Mouse (Mus musculus) ES-E14 (cell line): ENCODE measurements at regions not wholly inside any gene's neighbourhood (a gene's known extent, or its start where the extent isn't known, plus 50 kb on each side); places are given as distances from the start of the nearest gene placed in this dataset.

ENCODE experiments used
- MAFK ChIP-seq: IDR thresholded peaks from 2 replicates; pipeline ENCODE4 v1.6.1; 2014; ENCODE audit warnings: mild to moderate bottlenecking, low read depth, low read length, inconsistent platforms; ENCODE audit not compliant: insufficient read depth
- ZNF384 ChIP-seq: IDR thresholded peaks from 2 replicates; pipeline ENCODE4 v1.6.1; 2012; ENCODE audit warnings: low read depth, low read length, inconsistent platforms

DNA sequence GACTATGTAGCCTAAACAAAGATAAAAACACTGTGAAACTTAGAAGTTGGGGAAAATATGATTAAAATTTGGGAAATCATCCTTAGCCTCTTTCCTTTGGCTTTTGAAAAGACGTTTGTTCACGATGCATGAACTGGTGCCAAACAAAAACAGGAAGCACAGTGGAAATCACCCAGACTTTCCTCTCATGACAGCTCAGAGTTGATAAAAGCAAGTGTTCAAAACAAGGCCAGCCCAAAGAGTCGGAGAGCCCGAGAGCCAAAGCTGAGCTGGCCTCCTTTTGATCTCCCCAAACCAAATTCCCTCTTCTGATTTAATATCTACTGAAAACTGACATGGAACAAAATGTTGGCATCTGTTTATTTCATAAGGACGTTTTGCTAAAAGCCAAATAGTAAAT is 632.1 kb upstream of the Intu start:
- no peak for TF ChIP-seq ZNF384
- TF ChIP-seq MAFK, result no peak
